Mouse (Mus musculus): Measurements from ENCODE around the gene Zfhx3. TPM values are rescaled to one million over a fixed set of nuclear protein-coding genes. Genes with fewer than 3 reads are reported as not detected.

The Zfhx3 gene
- polyA plus RNA-seq, 1 experiment from 2014 or later: 65.9 TPM

- WGBS: 7% methylated on average over 19 of the region's 19 CpGs
- Histone ChIP-seq H3K4me3 (replicated peaks) (peak overlapping the region; percentile 83), H3K9me3 (no peaks in the 10 kb centered on the region), H3K27me3 (no peaks in the 10 kb centered on the region), H3K4me2 (replicated peaks) (peak overlapping the region; percentile 85), H3K9ac (replicated peaks) (peak overlapping the region; percentile 100), H3K4me1 (replicated peaks) (peaks cover 97% of the 10 kb centered on the region), H3K36me3 (no peaks in the 10 kb centered on the region), H3K27ac (peak overlapping the region; percentile 100)
- no peak for ATAC-seq
Observed at GRCm38 (mm10) chr8:108713346-108714142, 771.1 kb downstream of the Zfhx3 start.

GRCm38 (mm10) chr8:108714143-108714635 is 771.7 kb downstream of the Zfhx3 start:
- 0% methylated on average over 21 of the region's 21 CpGs for WGBS
- Histone ChIP-seq H3K36me3 (no peaks in the 10 kb centered on the region), H3K27me3 (peaks cover 2% of the 10 kb centered on the region; the same call in 1 of the 2 replicates), H3K4me2 (replicated peaks) (peak overlapping the region; percentile 85), H3K27ac (peak overlapping the region; percentile 100), H3K4me3 (replicated peaks) (peak overlapping the region; percentile 83), H3K4me1 (replicated peaks) (peaks cover 97% of the 10 kb centered on the region), H3K9ac (replicated peaks) (peak overlapping the region; percentile 100), H3K9me3 (no peaks in the 10 kb centered on the region)
- peak; percentile 10 for ATAC-seq

- Histone ChIP-seq H3K4me2 (replicated peaks) (peak overlapping the region; percentile 85), H3K27ac (peak overlapping the region; percentile 100), H3K9me3 (no peaks in the 10 kb centered on the region), H3K27me3 (peaks cover 2% of the 10 kb centered on the region; the same call in 1 of the 2 replicates), H3K4me3 (replicated peaks) (peak overlapping the region; percentile 83), H3K36me3 (no peaks in the 10 kb centered on the region), H3K4me1 (replicated peaks) (peaks cover 96% of the 10 kb centered on the region), H3K9ac (replicated peaks) (peak overlapping the region; percentile 100)
- peak; percentile 86 for ATAC-seq
- WGBS: under 1% methylated on average over 52 of the region's 84 CpGs
Observed at GRCm38 (mm10) chr8:108714636-108715415, 772.4 kb downstream of the Zfhx3 start.

- WGBS: 9% methylated on average over 10 of the region's 11 CpGs
- no peak for ATAC-seq
- Histone ChIP-seq H3K27ac (peak overlapping the region; percentile 100), H3K27me3 (peaks cover 5% of the 10 kb centered on the region; the same call in 1 of the 2 replicates), H3K4me1 (replicated peaks) (peaks cover 96% of the 10 kb centered on the region), H3K4me3 (replicated peaks) (peak overlapping the region; percentile 83), H3K9ac (replicated peaks) (peak overlapping the region; percentile 100), H3K4me2 (replicated peaks) (peak overlapping the region; percentile 85), H3K36me3 (no peaks in the 10 kb centered on the region), H3K9me3 (no peaks in the 10 kb centered on the region)
Observed at GRCm38 (mm10) chr8:108715416-108715948, 773.0 kb downstream of the Zfhx3 start.

GRCm38 (mm10) chr8:108716291-108716811 is 773.9 kb downstream of the Zfhx3 start:
- H3K4me3 ChIP-seq (replicated peaks): peak overlapping the region; percentile 83
- H3K9me3 ChIP-seq: no peaks in the 10 kb centered on the region
- H3K27ac ChIP-seq: peak overlapping the region; percentile 100
- ATAC-seq: no peak
- peak overlapping the region; percentile 85 for H3K4me2 ChIP-seq (replicated peaks)
- H3K36me3 ChIP-seq: no peaks in the 10 kb centered on the region
- peaks cover 96% of the 10 kb centered on the region for H3K4me1 ChIP-seq (replicated peaks)
- peaks cover 11% of the 10 kb centered on the region for H3K27me3 ChIP-seq
- H3K9ac ChIP-seq (replicated peaks): peak overlapping the region; percentile 100
- 32% methylated on average over 7 of the region's 7 CpGs for WGBS

GRCm38 (mm10) chr8:108717545-108717944 is 775.1 kb downstream of the Zfhx3 start:
- Histone ChIP-seq H3K4me2 (replicated peaks) (peak overlapping the region; percentile 85), H3K9ac (replicated peaks) (peak overlapping the region; percentile 100), H3K4me1 (replicated peaks) (peaks cover 96% of the 10 kb centered on the region), H3K9me3 (no peaks in the 10 kb centered on the region), H3K4me3 (replicated peaks) (peak overlapping the region; percentile 83), H3K36me3 (no peaks in the 10 kb centered on the region), H3K27ac (peak overlapping the region; percentile 100; the same call in 1 of the 2 replicates), H3K27me3 (peaks cover 18% of the 10 kb centered on the region)
- 25% methylated on average over 8 of the region's 8 CpGs for WGBS
- ATAC-seq: no peak

GRCm38 (mm10) chr8:108718031-108718430 is 775.6 kb downstream of the Zfhx3 start:
- peaks cover 96% of the 10 kb centered on the region for H3K4me1 ChIP-seq (replicated peaks)
- H3K36me3 ChIP-seq: no peaks in the 10 kb centered on the region
- peak overlapping the region; percentile 85 for H3K4me2 ChIP-seq (replicated peaks)
- no peak; the same call in 1 of the 2 replicates for ATAC-seq
- no peaks in the 10 kb centered on the region for H3K9me3 ChIP-seq
- H3K4me3 ChIP-seq (replicated peaks): peak overlapping the region; percentile 83
- WGBS: 22% methylated on average over 6 of the region's 6 CpGs
- peak overlapping the region; percentile 59 for H3K9ac ChIP-seq (replicated peaks)
- peak overlapping the region; percentile 64 for H3K27ac ChIP-seq
- peaks cover 18% of the 10 kb centered on the region for H3K27me3 ChIP-seq

- 59% methylated on average over 4 of the region's 4 CpGs for WGBS
- H3K36me3 ChIP-seq: no peaks in the 10 kb centered on the region
- peaks cover 18% of the 10 kb centered on the region for H3K27me3 ChIP-seq
- H3K27ac ChIP-seq: no peak overlapping the region
- peak overlapping the region; percentile 85 for H3K4me2 ChIP-seq (replicated peaks)
- no peak overlapping the region for H3K9ac ChIP-seq (replicated peaks)
- H3K4me1 ChIP-seq (replicated peaks): peaks cover 99% of the 10 kb centered on the region
- H3K9me3 ChIP-seq: no peaks in the 10 kb centered on the region
- ATAC-seq: no peak
- no peak overlapping the region for H3K4me3 ChIP-seq (replicated peaks)
Observed at GRCm38 (mm10) chr8:108720840-108721239, 778.4 kb downstream of the Zfhx3 start.

- peak overlapping the region; percentile 35; the same call in 1 of the 2 replicates for H3K27ac ChIP-seq
- H3K27me3 ChIP-seq: peaks cover 18% of the 10 kb centered on the region
- ATAC-seq: peak; percentile 54
- WGBS: 10% methylated on average over 8 of the region's 8 CpGs
- H3K9ac ChIP-seq (replicated peaks): no peak overlapping the region
- H3K4me1 ChIP-seq (replicated peaks): peaks cover 99% of the 10 kb centered on the region
- no peaks in the 10 kb centered on the region for H3K36me3 ChIP-seq
- peak overlapping the region; percentile 25 for H3K4me2 ChIP-seq (replicated peaks)
- no peak overlapping the region for H3K4me3 ChIP-seq (replicated peaks)
- H3K9me3 ChIP-seq: no peaks in the 10 kb centered on the region
Observed at GRCm38 (mm10) chr8:108722671-108723513, 780.4 kb downstream of the Zfhx3 start.

GRCm38 (mm10) chr8:108723636-108724035 is 781.2 kb downstream of the Zfhx3 start:
- Histone ChIP-seq H3K4me2 (replicated peaks) (peak overlapping the region; percentile 25), H3K9me3 (no peaks in the 10 kb centered on the region), H3K27ac (peak overlapping the region; percentile 35; the same call in 1 of the 2 replicates), H3K9ac (replicated peaks) (no peak overlapping the region), H3K4me3 (replicated peaks) (no peak overlapping the region), H3K27me3 (peaks cover 18% of the 10 kb centered on the region), H3K4me1 (replicated peaks) (peaks cover 99% of the 10 kb centered on the region), H3K36me3 (no peaks in the 10 kb centered on the region)
- no peak for ATAC-seq
- 23% methylated on average over 11 of the region's 11 CpGs for WGBS
